Mouse (Mus musculus) kidney, adult 2 months (tissue): ENCODE results near the gene Zgrf1.

ENCODE experiments used
- CTCF ChIP-seq: fragments of 200-500 bp; conservative IDR thresholded peaks from 2 replicates; pipeline ENCODE4 v1.5.1; 2011; ENCODE audit warnings: low read depth, mild to moderate bottlenecking, control low read depth, low read length, moderate library complexity, mixed read lengths; ENCODE audit not compliant: insufficient read depth, insufficient read length
- POLR2A ChIP-seq: fragments of 200-500 bp; IDR thresholded peaks from one replicate; pipeline ENCODE4 v1.6.1; 2011; ENCODE audit warnings: low read depth, low read length, control low read depth

DNA sequence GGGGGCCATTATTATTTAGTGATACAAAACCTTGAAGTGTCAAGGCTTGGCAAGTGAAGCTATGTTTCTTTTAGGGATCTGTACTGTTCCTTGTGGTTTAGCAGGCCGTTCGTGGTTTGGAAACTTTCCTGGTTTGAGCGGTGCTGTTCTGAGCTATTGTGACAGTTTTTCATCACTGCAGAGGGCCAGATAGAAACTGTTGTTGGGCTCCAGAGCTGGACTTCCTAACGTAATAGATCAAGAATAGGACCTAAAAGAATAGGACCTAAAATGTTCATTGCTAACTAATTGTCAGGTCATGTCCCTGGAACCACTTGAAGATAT lies 393 bp downstream of the Zgrf1 start:
- TF ChIP-seq CTCF (no peak), POLR2A (no peak)
